Mouse (Mus musculus) urinary bladder, postnatal 4 days (tissue): ENCODE measurements at regions not wholly inside any gene's neighbourhood (a gene's known extent, or its start where the extent isn't known, plus 50 kb on each side); places are given as distances from the start of the nearest gene placed in this dataset.

Experiments used
- DNase-seq, 2 experiments: peaks; one replicate each; pipeline ENCODE4 v3.0.0; 2021 to 2022; ENCODE audit warnings: low spot score in 2 of 2

GRCm38 (mm10) chr1:185836632-185837281, 280.4 kb downstream of the Lyplal1 start:
- no peak for DNase-seq

- no peak for DNase-seq
Measured at GRCm38 (mm10) chr1:185842481-185842880, 274.6 kb downstream of the Lyplal1 start.

GRCm38 (mm10) chr1:185847161-185847560, 269.9 kb downstream of the Lyplal1 start:
- DNase-seq: no peak

GRCm38 (mm10) chr1:185850590-185850989, 266.5 kb downstream of the Lyplal1 start:
- DNase-seq: no peak

- DNase-seq: no peak
Measured at GRCm38 (mm10) chr1:185851262-185851893, 265.7 kb downstream of the Lyplal1 start.

GRCm38 (mm10) chr1:185861692-185862091, 255.4 kb downstream of the Lyplal1 start:
- no peak for DNase-seq

- DNase-seq: no peak
Measured at GRCm38 (mm10) chr1:185865945-185866344, 251.2 kb downstream of the Lyplal1 start.

- no peak for DNase-seq
Measured at GRCm38 (mm10) chr1:185866612-185867011, 250.5 kb downstream of the Lyplal1 start.

GRCm38 (mm10) chr1:185867018-185867417, 250.1 kb downstream of the Lyplal1 start:
- DNase-seq: no peak

- DNase-seq: no peak
Measured at GRCm38 (mm10) chr1:185868721-185869120, 248.4 kb downstream of the Lyplal1 start.

- DNase-seq: no peak
Measured at GRCm38 (mm10) chr1:185887031-185887430, 230.1 kb downstream of the Lyplal1 start.

- no peak for DNase-seq
Measured at GRCm38 (mm10) chr1:185891814-185892213, 225.3 kb downstream of the Lyplal1 start.

- DNase-seq: no peak
Measured at GRCm38 (mm10) chr1:185893421-185893820, 223.7 kb downstream of the Lyplal1 start.

- no peak for DNase-seq
Measured at GRCm38 (mm10) chr1:185898475-185898874, 218.6 kb downstream of the Lyplal1 start.

- no peak for DNase-seq
Measured at GRCm38 (mm10) chr1:185900316-185900715, 216.8 kb downstream of the Lyplal1 start.

GRCm38 (mm10) chr1:185902395-185902794, 214.7 kb downstream of the Lyplal1 start:
- DNase-seq: no peak

GRCm38 (mm10) chr1:185905666-185906065, 211.4 kb downstream of the Lyplal1 start:
- no peak for DNase-seq

GRCm38 (mm10) chr1:185915579-185915978, 201.5 kb downstream of the Lyplal1 start:
- DNase-seq: no peak

- DNase-seq: no peak
Measured at GRCm38 (mm10) chr1:185918663-185919062, 198.4 kb downstream of the Lyplal1 start.

- DNase-seq: no peak
Measured at GRCm38 (mm10) chr1:185923723-185924122, 193.4 kb downstream of the Lyplal1 start.

- no peak for DNase-seq
Measured at GRCm38 (mm10) chr1:185929000-185929399, 188.1 kb downstream of the Lyplal1 start.

GRCm38 (mm10) chr1:185929761-185930160, 187.3 kb downstream of the Lyplal1 start:
- DNase-seq: no peak

GRCm38 (mm10) chr1:185933623-185934022, 183.5 kb downstream of the Lyplal1 start:
- no peak for DNase-seq

- no peak for DNase-seq
Measured at GRCm38 (mm10) chr1:185937026-185937425, 180.1 kb downstream of the Lyplal1 start.
